ENCODE assay signal across 27 mouse cellular contexts in the genomic region with DNA sequence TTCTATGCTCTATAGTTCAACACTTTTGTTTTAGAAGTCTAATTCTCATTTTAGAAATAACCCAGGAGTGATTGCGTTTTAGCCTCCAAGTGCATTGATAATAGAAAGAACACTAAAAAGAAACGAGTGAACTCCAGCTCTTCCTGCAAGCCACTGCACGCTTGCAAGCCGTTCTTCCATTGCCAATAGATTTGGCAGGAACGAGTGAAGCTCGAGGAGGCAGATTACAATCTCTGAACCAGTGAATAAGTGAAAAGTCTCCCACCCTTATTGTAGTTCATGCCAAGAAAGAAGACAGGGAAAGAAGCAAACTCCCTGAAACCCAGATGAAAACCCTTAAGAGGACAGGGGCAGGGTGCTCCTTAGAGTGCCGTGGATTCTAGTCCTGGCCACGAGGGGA.
"Had no signal": no experiment of that assay in that cellular context is flagged by ENCODE, and none has a peak within 500 bp of the region (broad histone marks: within the 10 kb centered on the region; RNA-seq: fewer than 3 reads in every experiment).

No protein-coding gene starts in this region.

- H3K27me3 ChIP-seq: heart, embryonic 12.5 days; hindbrain, embryonic 12.5 days; intestine, embryonic 15.5 days; liver, embryonic 13.5 days; liver, embryonic 15.5 days had no signal

- DNase-seq: gastrocnemius, postnatal 14 days; gastrocnemius, postnatal 36 days; heart, adult 18-20 months; heart, postnatal 10 days; heart, postnatal 4 days; kidney, adult 18-20 months; kidney, adult 8-10 months; kidney, postnatal 14 days; kidney, postnatal 36 days; layer of hippocampus, postnatal 36 days; liver; liver, embryonic 13.5 days; liver, postnatal 0 days had no signal

- H3K27ac ChIP-seq: heart, embryonic 10.5 days; hindbrain, embryonic 10.5 days; hindbrain, embryonic 12.5 days; hindbrain, embryonic 14.5 days; intestine, embryonic 15.5 days; kidney, postnatal 0 days; left cerebral cortex, adult 2 months; limb, embryonic 13.5 days; liver, embryonic 13.5 days; liver, embryonic 15.5 days had no signal

- ATAC-seq: hindbrain, embryonic 16.5 days; inflammation-experienced regulatory T-cells, adult 6 months; intestine, embryonic 15.5 days; intestine, postnatal 0 days; liver, postnatal 0 days had no signal

- H3K4me1 ChIP-seq: heart, embryonic 10.5 days; hindbrain, embryonic 10.5 days; hindbrain, embryonic 12.5 days; intestine, embryonic 15.5 days; liver, embryonic 13.5 days; liver, embryonic 15.5 days had no signal

- H3K9me3 ChIP-seq: heart, embryonic 10.5 days; heart, embryonic 12.5 days; hindbrain, embryonic 10.5 days; hindbrain, embryonic 12.5 days; intestine, embryonic 15.5 days; limb, embryonic 13.5 days; liver, embryonic 13.5 days; liver, embryonic 15.5 days had no signal

- H3K4me2 ChIP-seq: heart, embryonic 12.5 days; hindbrain, embryonic 12.5 days; hindbrain, embryonic 14.5 days; intestine, embryonic 15.5 days; liver, embryonic 11.5 days; liver, embryonic 13.5 days; liver, embryonic 15.5 days had no signal

- H3K9ac ChIP-seq: heart, embryonic 12.5 days; hindbrain, embryonic 12.5 days; hindbrain, embryonic 14.5 days; intestine, embryonic 15.5 days; limb, embryonic 13.5 days; liver, embryonic 13.5 days; liver, embryonic 15.5 days; liver, postnatal 0 days had no signal

- H3K4me3 ChIP-seq: heart, embryonic 10.5 days; heart, embryonic 12.5 days; hindbrain, embryonic 10.5 days; hindbrain, embryonic 12.5 days; intestine, embryonic 15.5 days; left cerebral cortex, adult 2 months; limb, embryonic 13.5 days; liver, embryonic 13.5 days; liver, embryonic 15.5 days had no signal

- H3K36me3 ChIP-seq: heart, embryonic 10.5 days; heart, embryonic 12.5 days; hindbrain, embryonic 10.5 days; hindbrain, embryonic 12.5 days; intestine, embryonic 15.5 days; limb, embryonic 13.5 days; liver, embryonic 13.5 days; liver, embryonic 15.5 days had no signal
